Mouse (Mus musculus) cerebellum, adult (tissue): Measurements from ENCODE around the gene Ddo.
A peak's percentile ranks its signal among the peaks of the same experiment; 100 is the strongest.

Experiments used
- ATAC-seq: cut with Nextera tagmentation; 2 replicates; pipeline ENCODE4 v1.9.2; 2017; ENCODE audit warnings: mild to moderate bottlenecking, moderate library complexity, mixed read lengths; ENCODE audit not compliant: insufficient number of reproducible peaks, low FRiP score, low TSS enrichment

Ddo gene

DNA sequence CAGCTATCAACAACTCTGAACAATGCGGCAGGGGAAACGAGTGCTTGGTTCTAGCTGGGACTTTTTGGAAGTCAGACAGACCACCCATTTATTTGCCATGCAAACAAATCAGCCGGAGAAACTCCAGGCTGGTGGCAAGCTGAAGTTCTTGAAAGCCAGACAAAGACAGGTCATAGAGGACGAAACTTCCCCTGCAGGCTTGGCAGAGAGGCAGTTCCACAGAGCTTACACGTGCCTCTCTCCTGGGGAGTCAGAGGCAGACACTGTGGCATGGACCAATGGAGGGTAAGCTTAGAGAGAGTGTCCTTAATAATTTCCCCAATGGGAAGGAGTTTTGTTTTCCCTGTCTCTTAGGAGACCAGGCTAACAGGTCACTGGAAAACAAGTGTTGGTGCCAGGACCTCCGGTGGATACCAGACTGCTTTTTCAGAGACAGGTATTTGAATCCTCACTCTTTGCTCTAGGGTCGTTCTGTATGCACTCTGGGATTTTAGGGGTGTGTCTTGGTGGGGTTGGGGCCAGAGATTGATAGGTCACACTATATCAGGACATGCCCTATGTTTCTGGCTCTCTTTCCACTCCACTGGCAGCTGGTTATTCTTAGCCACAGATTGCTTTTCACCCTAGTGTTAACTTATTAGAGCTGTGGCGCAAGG, at the start of gene Ddo:
Gene Ddo (plus strand): TSS at position 356 of the 656 bp plus-strand sequence.
- peak; percentile 86 for ATAC-seq

DNA sequence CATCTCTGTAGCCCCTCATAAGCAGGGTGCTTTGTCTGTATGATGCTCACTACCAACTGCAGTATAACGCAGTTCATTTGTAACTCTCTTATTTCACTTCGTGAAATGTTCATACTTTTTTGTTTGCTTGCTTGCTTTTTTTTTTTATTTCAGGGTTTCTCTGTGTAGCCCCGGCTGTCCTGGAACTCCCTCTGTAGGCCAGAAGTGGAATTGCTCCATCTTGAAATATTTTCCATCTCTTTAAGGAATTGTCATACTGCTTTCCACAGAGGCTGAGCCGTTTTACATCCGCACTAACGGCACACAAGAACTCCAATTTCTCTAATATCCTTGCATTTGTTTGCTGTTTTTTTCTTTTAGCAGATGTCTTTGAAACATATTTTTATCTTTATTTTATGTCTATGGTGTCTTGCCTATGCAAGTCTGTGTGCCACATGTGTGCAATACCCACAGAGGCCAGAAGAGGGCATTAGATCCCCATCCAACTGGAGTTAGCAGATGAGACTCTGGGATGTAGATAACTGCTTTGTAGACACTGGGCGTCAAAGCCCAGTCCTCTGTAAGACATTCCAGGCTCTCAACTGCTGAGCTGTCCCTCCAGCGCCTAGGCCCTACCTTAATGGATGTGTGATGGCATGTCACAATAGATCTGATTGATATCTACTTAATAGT, 46.1 kb upstream of the Ddo start:
- no peak for ATAC-seq

DNA sequence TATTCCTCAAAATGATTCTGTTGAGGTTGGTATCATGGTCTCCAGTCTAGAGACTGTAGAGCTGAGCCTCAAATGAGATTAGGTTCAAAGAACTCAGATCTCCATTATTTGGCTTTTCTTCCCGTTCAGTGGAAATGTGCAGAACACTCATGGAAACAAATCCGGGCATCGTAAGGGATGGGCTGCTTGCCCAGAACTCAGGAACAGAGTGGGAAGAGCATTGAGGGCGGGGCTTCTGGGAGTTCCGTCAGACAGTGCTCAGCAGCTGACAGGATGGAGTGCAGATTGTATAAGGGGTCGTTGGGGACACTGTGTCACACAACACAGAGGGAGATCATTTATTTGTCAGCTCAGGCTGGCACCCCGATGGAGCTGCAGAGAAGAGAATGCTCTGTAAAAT, 37.6 kb upstream of the Ddo start:
- no peak for ATAC-seq

DNA sequence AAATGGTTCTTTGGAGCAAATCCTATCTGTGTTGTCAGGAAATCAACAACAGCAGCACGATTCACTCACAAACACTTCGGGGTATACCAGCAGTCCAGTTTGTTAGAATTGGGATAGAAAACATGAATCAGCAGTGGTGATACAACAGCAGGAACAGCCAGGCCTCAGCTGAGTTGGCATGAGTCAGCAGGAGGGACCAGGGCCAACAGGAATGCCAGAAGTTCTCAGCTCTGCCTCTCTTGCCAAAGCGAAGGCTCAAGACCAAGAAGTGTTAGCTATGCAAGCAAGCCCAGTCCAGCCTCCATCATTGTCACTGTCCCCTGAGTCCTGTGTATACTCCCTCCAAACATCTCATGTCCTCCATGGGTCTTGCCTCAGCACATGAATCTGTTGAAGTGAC, 32.6 kb upstream of the Ddo start:
- no peak for ATAC-seq

DNA sequence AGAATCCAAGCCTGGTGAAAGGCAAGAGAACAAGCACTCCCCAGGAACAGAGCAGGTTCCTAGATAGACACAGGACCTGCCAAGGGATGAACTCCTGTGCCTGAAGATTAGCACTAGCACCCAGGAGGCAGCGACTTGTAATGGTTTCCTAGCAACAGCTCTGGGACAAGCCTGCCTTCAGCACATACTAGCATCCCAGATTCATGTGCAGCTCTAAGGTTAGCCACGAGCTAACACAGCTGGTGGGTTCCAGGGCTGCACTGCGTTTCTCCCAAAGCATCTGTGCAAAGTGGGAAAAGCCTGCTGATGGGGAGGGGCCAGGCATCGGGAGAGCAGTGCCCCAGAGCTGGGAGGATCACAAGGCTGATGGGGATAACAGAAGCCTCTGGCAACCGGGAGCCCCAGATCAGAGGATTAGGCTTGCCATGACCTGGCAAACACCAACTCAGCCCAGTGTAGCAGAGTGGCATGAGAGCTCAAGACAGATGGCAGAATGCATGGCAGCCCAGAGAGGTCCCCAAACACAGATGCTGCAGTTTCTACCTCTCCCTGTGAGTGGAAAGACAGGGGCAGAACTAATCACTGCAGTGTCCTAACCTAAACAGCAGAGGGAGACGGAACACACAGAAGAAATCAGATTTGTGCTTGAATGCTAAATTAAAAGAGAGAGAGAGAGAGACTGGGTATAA, 25.0 kb upstream of the Ddo start:
- no peak for ATAC-seq

DNA sequence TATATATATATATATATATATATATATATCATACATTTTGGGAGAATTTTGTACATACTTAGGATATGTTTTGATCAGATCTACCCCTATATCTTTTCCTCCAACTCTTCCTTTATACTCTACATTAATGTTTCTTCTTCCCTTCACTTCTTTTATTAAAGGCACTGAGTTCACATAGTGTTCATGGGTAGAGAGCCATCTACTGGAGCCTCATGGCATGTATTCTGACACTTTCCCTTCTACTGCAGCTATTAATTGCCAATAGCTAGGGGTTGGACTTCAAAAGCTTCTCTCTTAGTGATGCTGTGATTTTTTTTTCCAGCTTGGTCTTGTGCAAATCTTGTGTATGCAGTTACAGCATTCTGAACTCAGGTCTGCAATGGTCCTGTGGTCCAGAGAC, 11.8 kb upstream of the Ddo start:
- no peak for ATAC-seq

DNA sequence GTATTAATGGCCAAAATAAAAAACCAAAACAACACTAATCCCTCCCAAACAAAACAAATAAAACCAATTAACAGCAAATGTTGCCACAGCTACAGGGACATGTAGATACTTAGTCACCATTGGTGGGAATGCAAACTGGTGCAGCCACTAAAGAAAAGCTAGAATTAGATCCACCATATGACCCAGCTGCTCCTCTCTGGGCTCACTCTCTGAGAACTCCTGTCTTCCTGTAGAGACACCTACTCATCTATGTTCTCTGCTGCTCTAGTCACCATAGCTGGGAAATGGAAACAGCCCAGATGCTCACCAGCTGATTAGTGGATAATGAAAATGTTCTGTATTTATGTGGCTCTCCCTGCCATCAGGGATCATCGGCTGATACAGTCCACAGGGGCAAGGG, 10.1 kb upstream of the Ddo start:
- ATAC-seq = no peak

DNA sequence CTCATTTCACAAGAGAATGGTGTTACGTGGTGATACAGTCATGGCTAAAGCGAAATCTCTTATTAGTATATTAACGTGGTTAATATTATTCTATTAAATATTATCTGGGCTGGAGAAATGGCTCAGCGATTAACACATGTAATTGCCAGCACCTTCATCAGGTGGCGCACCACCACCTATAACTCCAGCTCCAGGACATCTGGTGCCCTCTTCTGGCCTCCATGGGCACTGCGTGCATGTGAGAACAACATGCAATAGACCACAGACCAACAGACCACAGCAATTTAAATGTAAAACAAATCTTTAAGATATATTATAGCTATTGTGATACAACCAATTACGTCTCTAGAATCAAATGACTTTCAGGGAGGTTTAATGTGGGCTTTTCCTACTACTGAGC, 671 bp upstream of the Ddo start:
- no peak for ATAC-seq

DNA sequence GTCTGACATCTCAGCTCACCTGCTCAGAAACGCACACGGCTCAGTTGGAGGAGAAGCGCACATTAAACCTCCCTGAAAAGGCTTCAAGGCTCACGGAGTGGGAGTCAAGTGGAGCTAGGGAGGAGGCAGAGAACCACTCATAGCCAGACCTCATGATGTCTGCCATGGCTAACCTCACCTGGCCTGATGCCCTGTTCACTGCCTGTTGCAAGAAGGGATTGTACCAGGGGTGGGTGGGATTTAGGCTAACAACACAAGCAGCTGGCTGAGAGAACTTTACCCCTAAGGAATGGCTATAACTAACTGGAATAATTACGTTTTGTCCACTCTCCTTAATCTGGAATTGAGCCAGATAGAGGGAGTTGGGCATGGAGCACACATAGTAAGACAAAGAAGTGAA, 646 bp downstream of the Ddo start:
- peak; percentile 36 for ATAC-seq

DNA sequence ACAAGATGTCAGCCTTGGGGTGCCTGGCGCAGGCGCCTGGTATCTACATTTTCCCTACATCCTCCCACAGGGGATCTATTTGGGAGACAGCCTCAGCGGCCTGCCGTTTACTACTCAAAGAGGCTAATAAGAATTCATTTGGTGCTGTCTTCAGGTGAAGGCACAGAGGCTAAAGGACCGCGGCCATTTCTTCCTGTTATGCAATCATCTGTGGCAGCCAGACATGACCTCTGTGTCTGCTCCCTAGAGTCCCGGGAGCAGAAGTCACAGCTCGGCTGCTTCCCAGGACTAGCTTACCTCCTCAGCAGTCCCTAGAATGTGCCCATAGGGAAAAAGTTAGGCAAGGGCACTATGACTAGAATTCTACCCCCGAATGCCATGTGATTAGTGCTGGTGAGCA, 1.1 kb downstream of the Ddo start:
- ATAC-seq = no peak

DNA sequence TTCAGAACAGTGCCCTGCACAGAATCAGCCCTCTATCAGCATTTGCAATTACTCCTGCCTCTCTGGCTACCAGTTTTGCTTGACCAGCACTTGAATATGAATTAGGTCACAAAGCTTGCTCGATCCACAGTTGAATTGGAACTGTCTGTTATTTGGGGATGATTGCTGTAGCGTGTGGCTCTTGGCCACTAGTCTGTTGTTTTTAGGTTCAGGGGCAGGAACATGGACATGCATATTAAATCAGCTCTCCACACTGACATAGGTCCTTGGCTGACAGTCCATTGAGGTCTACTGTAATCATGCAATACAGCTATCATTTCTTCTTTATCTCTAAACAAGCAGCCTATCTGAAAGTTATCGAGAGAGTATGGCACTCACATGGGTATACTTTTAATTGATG, 2.3 kb downstream of the Ddo start:
- ATAC-seq = no peak

DNA sequence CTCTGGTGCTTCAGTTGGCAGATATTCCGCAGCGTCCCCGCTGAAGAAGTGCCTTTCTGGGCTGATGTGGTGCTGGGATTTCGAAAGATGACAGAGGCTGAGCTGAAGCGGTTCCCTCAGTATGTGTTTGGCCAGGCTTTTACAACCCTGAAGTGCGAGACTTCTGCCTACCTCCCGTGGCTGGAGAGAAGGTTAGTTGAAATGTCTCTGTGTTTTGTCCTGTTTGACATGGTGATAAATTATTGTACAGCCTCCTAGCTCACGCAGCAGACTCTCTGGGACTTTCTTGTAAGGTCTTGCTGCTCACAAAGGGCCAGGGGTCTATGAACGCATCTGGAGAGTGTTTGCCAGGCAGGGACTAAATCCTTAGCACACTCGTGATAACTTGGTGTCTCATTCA, 7.5 kb downstream of the Ddo start:
- no peak for ATAC-seq

DNA sequence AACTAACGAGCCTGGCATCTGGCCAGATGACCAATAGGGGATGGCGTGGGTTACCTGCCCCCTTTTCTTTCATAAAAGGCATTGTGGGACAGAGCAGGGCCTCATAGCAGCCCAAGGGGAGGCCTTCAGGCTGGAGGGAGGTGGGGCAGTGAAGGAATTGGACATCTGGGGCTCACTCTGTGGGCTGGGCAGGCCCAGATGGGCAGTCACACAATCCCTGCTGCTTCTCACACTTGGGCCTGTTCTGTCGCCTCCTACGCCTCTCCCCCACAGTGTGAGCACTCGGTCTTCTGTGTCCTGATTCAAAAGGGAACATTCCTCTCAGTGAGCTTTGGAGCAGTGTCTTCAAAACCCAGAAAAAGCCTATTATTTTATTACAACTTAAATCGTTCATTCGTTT, 8.5 kb downstream of the Ddo start:
- ATAC-seq = peak; percentile 80

DNA sequence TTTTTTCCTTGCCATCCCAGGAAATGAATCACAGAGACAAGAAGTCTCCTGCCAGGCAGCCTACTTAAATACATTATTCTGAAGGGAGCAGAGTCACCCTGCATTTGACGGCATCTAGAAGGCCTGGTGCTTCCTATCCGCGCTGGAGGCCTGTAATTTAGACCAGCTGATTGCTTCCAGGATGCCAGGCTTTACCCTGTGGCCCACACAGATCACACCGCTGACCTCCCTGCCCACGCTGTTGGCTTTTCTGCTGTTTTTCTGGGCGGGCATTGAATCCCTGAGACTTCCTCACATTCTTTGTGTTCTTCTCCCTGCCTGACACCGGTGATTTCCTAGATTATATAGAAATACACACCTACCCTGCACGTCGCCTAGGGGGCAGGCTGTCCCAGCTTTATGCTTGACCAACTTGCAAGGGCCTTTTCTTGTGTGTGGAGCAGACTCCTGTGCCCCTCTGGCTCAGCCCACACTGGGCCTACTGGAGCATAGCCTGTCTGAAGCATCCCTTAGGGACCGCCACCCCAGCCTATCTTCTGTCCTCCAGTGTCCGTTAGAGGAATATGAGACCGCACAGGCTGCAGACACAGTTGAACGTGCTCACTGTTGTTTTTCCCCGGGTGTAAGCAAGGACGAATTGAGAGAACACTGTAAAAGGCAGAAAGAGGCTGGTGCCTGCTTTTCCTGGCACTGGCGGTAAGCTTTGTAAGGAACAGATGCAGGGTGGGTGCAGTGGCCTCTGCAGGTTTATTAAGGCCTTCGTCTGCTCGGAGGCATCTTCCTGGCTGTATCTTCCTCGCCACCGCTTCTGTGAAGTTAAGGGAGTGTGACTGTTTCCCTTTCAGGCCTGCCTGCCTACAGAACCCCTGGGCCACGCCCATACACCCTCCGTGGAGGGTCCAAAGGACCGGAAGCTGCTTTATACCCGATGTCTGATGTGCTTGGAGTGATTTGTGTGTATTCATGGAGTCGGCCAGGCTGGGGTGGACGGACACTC, 9.3 kb downstream of the Ddo start:
- peak; percentile 29; the same call in 1 of the 2 replicates for ATAC-seq

DNA sequence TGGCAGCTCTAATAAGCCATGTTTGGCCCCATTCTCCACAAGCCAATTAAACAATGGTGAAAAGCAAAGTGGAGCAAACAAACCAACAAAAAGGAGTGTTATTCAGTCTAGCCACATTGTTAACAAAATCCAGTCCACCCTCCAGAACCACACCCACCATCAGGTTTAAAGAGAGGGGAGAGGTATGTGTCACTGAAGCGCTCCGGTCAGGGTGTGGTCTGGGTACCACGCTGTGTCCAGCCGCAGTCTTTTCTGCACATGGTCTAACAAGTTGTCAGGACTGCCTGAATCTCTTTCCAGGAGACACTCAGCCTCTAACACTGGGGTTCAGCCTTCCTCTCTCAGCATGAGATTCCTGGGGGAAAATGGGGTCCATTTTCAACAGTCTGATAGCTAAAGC, 10.6 kb downstream of the Ddo start:
- ATAC-seq = no peak

DNA sequence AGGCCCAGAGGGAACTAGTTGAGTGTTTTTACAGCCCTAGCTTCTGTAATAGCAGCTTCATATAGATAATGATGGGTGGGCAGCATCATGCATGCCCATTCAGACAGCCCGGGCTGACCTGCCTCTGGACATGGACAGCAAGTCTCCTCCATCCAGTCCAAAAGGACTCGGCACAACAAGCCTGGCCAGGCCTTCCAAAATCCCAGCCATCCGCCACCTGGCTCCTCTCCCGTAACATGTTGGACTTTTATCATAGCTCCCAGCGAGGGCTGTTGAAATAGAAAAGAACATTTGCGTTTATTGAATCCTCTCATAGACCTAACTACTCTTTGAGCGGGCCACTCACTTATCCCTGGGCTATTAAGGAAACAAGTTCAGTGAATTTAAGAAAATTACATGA, 12.1 kb downstream of the Ddo start:
- peak; percentile 47; the same call in 1 of the 2 replicates for ATAC-seq

DNA sequence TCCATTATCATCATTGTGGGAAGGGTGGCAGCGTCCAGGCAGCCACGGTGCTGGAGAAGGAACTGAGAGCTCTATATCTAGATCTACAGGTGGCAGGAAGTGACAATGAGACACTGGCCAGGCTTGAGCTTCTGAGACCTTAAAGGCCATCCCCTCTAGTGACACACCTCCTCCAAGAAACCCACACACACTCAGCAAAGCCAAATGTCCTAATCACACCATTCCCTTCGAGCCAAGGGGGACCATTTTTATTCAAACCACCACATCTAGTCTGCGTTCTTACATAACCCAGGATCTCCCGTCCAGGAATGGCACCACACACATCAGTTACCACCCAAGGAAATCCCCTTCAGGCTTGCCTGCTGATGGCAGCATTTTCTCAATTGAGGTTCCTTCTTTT, 13.3 kb downstream of the Ddo start:
- no peak for ATAC-seq

DNA sequence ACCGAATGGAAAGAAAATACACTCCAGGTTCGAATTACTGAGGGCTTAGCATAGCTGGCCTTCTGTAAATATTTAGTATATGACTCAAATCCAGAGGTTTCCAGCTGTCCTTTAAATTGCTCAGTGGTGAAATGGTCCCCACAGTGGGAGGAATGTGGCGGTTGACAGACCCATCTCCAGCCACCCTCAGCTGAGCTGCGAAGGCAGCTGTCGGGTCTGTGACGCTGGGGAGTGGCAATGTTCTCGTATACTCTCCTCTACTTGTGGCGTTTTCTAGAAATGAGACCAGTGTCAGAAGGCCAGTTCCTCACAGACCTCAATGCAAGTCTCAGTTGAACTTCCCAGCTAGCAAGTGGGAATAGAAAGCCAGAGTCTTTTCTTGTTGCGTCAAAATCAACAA, 14.6 kb downstream of the Ddo start:
- ATAC-seq = no peak

DNA sequence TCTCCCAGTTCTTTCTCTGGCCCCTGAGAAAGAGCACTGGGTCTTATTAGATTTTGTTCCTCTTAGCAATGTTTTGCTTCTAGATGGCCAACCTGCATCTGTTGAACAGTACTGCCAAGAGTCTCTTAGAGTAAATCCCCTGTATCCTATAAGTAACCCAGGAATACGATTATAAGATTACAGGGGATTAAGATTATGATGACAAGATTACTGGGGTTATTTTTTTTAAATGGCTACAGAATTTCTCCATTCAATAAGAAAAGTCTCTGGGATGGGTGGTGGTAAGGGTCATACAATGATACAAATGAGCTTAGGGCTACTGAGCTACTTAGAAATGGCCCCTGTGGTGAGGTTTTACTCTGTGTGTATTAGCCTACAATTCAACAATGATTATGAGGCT, 15.5 kb downstream of the Ddo start:
- ATAC-seq = no peak

DNA sequence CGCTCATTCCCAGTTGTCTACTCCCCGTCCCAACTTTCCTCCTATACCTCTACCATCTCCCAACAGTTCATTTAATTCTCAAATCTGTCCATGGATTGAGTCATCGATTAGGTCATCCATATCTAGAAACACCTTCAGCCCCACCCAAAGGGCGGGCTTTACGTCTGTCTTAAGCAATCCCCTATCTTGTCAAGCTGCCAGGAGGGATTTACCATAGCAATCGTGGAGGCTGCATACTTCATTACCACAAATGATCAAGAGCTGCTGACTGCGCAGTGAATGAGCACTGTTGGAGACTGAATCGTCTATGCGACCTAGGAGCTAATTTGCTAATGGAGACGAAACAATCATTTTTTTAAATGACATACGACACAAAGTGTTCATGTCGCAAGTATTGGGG, 19.0 kb downstream of the Ddo start:
- ATAC-seq = no peak

DNA sequence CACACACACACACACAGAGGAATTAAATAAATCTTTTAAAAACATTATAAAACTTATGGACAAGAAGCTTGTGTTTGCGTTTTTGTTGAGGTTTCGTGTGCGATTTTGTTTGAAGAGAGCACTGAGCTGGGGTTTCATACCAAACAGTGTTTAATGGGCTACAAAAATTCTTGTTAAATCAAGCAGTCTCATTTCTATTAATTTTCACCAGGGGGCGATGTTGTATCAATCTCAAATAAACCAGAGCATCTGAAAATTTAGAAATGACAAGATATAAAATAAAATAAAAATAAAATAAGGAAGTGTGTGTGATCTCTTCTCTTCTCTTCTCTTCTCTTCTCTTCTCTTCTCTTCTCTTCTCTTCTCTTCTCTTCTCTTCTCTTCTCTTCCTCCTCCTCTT, 19.8 kb downstream of the Ddo start:
- no peak for ATAC-seq
